Mouse (Mus musculus) gonadal fat pad, adult 2 months (tissue): ENCODE measurements at regions not wholly inside any gene's neighbourhood (a gene's known extent, or its start where the extent isn't known, plus 50 kb on each side); places are given as distances from the start of the nearest gene placed in this dataset.
"Not testable (repeated sequence)": the region's sequence is repeated elsewhere in the genome, so short reads cannot be mapped to it uniquely, and the experiment has no call there.

Experiments used
- DNase-seq: peaks from one replicate; pipeline ENCODE4 v3.0.0-alpha.2; 2012; ENCODE audit warnings: low read depth

DNA sequence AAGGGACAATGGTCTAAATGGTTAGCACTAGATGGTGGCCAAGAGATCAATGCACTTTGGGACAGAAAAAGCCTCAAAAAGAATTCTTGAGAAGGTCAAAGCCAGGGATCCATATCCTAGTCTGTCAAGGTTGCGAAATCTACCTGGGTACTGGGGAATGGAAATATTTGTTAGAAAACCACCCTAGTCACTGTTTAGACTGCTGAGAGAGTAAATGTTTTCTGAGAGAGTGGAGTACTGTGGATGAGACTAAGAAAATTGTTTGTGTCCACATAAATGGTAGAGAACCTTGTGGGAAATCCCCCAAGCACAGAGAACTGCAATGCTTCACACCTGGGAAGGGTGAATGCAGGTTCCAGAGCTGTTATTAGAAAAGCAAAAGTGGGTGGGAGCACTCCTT is 239.5 kb upstream of the Rarb start:
- DNase-seq = no peak

DNA sequence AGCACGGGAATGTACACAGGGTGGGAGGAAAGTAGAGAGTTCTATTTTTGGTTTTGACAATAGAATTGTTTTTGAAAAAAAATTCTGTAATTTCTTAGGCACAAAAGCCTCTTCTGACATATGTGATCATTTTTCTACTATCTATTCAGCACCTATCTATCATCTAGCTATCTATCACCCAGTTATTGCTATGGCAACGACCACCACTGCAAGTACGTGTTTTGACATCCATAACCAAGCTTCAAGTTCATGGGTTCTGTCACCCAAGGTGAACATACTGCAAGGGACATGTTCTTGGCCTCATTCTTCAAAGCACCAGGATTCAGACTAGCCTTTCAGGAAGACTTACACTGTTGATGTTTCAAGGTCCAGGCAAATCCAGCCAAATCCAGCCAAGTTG is 238.4 kb upstream of the Rarb start:
- no peak for DNase-seq

DNA sequence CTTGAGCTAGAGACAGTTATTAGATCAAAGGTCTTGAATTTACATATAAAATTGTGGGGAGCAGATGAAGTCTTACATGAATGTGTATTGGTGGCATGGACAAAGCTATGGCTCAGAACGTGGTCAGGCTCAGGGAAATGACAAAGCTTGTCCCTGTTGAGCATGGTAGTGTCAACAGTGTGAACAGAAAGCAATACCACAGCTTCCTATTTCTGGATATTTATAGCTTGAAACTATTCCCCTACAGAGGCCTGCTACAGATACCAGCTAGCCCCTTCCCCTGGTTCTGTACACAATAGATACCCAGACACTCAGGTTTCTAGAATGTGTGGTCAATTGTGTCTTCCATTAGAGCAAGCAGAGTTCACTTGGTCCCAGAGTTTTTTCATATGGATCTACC is 236.8 kb upstream of the Rarb start:
- no peak for DNase-seq

GRCm38 (mm10) chr14:17054381-17054780 is 235.4 kb upstream of the Rarb start:
- no peak for DNase-seq

DNA sequence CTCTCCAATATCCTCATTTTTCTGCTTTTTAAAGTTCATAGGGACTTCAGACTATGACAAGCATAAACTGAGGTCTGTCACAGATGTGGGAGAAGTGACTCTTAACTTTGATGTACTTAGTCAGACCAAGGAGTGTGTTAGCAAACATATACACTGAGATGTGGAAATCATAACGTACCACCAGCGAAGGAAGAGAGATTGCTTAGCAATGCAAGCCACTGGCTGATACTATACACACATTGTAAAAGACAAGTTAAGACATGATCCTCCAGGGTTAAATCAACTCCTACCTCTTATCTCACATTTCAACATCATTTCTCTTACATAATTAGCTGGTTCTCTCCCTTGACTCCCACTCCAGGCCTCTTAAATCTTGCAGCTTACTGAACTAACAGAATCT is 227.9 kb upstream of the Rarb start:
- no peak for DNase-seq

- DNase-seq = no peak
Observed at GRCm38 (mm10) chr14:17045426-17046132, 226.6 kb upstream of the Rarb start.

GRCm38 (mm10) chr14:17020603-17021356 is 201.8 kb upstream of the Rarb start:
- no peak for DNase-seq

DNA sequence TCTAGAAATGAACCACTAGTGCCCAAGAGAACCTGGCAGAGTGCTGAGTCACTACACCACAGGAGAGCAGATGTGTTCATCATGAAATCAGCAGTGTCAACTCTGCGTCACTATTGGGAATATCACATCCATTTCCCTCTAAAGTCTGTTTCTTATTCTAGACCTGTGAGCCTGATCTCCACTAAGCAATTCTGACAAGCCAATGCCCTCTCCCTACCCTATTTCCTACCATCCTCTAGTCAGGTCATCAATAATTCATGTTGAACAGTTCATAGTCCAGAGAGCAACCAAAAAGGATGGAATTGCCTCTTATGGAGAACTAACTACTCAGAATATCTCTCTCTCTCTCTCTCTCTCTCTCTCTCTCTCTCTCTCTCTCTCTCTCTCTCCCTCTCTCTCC is 194.0 kb upstream of the Rarb start:
- no peak for DNase-seq

- no peak for DNase-seq
Observed at GRCm38 (mm10) chr14:17012200-17012599, 193.2 kb upstream of the Rarb start.

DNA sequence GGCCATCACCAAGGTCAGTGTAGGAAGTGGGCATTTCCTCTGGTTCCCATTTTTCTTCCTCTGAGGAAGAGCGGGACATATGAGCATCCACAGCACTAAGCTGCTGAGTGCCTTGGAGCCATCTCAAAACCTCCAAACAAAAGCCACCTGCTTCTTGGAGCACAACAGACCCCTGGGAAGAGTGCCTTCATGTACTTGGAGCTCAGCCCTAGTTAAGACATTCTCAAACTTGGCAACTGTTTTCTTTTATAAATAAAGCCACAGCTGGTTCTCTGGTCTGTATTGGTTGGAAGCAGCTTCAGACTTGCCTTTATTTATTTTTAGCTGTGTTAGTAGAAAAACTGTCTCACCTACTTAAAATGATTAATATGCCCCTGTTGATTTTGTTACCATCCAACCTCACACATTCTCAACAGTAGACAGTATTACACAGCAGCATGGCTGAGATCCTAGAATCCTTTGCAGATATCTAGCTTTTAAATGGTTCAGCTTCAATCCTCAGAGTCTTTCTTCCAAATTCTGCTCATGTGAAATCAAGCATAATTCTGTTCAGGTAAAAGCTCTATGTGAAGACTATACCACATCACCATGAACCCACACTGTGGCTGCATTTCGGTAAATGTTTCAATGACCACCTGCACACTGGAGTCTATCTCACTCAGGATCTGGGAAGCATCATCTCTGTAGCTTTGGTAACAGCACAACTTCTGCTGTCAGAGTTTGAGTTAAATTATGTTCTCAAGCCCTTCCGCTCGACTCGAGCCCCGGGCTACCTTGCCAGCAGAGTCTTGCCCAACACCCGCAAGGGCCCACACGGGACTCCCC is 186.4 kb upstream of the Rarb start:
- DNase-seq = no peak

DNA sequence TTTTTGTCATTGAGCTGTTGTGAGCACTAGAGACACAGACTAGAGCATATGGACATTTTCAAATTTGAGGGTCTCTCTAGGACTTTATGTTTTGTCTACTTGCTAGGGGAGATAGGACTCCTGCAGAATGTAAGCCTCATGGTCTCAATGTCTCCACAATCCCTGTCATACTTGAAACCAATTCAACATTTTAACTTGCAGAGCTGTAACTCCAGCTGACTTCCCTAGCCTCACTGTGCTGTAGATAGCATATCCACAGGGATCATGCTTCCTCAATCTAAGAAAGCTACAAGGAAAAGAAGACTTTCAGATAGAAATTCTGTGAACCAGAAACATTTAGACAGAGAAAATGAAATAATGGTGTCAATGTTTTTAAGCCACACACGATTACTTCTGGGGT is 185.8 kb upstream of the Rarb start:
- DNase-seq = no peak

DNA sequence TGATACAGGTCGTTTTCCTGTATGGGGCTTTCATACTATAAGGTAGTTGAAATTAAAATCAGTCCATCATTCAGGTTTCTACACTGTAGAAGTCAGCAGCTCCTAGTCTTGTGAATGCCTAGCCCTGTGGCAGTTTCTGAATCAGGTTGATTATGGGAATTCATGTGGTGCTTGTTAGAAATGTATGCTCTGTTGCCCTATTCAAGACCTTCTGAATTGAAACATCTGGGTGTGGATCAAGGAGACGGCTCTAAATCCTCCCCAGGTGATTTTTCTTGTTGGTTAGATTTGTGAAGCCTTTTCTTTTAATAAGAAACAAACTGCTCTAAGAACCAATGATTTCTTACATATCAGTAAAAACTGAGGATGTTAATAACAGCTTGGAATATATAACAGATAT is 177.8 kb upstream of the Rarb start:
- no peak for DNase-seq

DNA sequence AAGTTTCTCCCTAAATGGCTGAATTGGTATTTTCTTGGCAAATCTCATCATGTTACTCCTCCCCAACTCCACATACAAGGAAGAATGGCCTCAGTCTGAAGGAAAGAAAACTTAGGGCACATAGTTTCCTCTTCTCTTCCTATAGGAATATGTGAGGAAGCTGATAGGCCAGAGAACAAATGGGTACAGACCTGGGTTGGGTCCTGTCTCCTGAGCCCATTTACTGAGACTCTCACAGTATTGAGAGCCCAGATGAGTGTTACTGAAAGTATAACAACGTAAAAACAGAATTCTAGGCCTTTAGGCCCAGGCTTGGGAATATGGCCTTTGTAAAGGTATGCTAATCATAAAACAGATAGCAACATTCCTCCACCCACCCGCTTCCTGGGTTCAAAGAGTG is 152.0 kb upstream of the Rarb start:
- not testable (repeated sequence) for DNase-seq

DNA sequence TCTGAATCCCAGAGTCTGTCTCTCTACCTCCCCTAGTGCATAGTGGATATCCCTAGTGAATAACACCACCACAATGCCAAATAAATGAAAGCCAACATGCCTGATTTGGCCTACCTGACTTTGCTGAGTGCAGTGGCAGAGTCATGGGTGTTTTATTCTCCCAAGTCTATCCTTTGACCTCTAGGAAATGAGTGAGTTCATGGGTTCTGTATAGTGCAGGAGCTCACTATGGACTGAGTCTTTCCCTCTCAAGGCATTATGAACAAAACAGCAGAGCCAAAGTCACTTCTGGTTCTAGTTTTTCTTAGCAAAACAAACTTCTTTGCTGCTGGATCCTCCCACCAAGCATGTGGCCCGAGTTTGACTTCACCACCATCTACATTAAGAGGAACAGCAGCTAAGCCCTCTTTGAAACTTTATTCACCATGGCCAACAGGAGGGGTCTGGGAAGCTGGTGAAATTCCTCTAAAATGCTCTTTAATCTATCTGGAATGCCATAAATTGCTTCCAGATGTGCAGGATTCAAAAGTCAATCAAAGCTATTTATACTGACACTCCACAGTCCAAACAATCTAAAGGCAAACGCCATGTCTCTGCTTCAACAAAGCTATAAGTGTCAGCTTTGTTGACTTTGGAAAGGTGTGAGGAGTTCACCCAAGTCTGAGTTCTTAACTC is 145.9 kb upstream of the Rarb start:
- no peak for DNase-seq

DNA sequence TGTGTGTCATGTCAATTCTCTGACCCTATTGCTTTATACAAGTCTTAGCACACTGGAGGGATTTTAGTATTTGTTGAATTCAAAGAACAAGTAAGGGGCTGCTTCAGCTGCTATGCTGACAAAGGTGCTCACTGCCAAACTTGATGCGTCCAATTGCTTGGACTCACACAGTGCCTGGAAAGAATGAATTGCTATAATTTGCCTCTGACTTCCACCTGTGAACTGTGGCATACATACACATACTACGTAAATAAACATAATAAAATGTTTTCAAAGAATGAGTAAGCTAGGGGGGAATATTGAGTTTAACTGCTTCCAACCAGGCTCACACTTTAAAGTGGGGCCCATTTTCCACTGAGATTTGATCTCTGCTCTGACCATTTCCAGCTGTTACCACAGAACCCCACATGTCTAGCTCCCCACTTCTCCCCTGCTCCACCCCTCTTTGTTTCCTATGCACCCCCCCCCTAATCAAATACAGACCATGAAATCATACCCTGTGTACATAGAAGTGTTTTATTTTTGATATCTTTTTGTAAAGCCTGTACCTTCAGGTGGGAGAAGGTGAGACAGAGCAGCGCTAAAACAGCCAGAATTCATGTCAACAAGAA is 143.4 kb upstream of the Rarb start:
- no peak for DNase-seq

DNA sequence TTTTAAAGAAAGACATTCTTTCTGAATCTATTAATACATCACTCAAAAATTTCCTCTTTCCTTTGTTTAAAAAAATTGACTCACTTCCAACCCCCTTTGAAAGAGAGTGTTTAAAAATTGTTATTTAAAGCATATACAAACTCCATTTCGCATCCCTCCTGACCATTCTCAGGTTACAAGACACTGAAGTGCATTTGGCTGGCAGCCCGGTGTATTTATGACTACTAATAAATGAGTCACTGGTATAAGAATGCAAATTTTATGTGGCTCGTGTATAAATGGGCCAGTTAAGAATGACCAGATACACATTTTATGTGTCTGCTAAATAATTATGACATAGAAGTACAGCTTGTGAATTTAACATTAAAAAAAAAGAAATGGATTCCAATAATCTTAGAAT is 138.8 kb upstream of the Rarb start:
- no peak for DNase-seq

- DNase-seq = peak; percentile 14
Observed at GRCm38 (mm10) chr14:16954511-16955443, 135.8 kb upstream of the Rarb start.

GRCm38 (mm10) chr14:16948736-16949135 is 129.8 kb upstream of the Rarb start:
- no peak for DNase-seq

- DNase-seq = no peak
Observed at GRCm38 (mm10) chr14:16944441-16944840, 125.5 kb upstream of the Rarb start.

DNA sequence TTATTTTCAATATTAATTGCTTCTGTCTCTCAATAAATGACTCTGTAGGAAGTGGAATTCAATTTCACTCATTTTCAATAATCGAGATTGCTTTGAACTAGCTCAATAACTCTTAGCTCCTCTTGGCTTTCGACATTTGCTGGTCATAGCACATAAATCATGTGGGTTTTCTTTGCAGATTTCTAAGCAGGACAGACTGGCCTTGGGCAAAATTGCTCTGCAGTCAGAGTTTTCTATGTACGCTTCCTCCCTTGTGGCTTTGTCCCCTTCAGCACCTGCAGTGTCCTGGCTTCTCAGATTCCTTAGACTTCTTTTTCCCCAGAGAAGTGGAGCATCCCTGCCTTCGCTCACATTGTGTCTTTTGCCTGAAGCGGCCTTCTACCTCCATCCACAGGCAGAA is 124.6 kb upstream of the Rarb start:
- DNase-seq = no peak

GRCm38 (mm10) chr14:16927136-16927535 is 108.2 kb upstream of the Rarb start:
- no peak for DNase-seq
